Mouse (Mus musculus): ENCODE data around the gene Lrrc8d.

- TF ChIP-seq EP300 (IDR thresholded peaks at IDR 0.05) (no peak), CTCF (IDR thresholded peaks at IDR 0.05) (no peak)
These were observed 37.4 kb downstream of the Lrrc8d start for GRCm38 (mm10) chr5:105737145-105737544.
